In genomic region chr19:41969618-41970017, GRCm38 (mm10) we compare ENCODE assay signal across 25 mouse cellular contexts. TPM values are rescaled to one million over a fixed set of nuclear protein-coding genes. Genes with fewer than 3 reads are reported as not detected.
DNase-seq lines count a peak whose midpoint lies in the region; ATAC-seq lines count a peak whose summit lies in the region.
"Had no signal": no experiment of that assay in that cellular context is flagged by ENCODE, and none has a peak within 500 bp of the region (broad histone marks: within the 10 kb centered on the region; RNA-seq: fewer than 3 reads in every experiment).

No protein-coding gene starts in this region.

- H3K4me3 ChIP-seq in kidney, embryonic 15.5 days (replicated peaks), result no peak overlapping the region
- H3K4me3 ChIP-seq in kidney, embryonic 16.5 days (ENCODE audit: low read length), result no peak overlapping the region
- H3K4me3 ChIP-seq: forebrain, embryonic 10.5 days; forebrain, embryonic 13.5 days; heart, adult 2 months; heart, embryonic 10.5 days; heart, embryonic 13.5 days had no signal

- no peaks in the 10 kb centered on the region for H3K4me1 ChIP-seq in kidney, embryonic 15.5 days
- no peaks in the 10 kb centered on the region for H3K4me1 ChIP-seq in kidney, embryonic 16.5 days (ENCODE audit: insufficient read depth, low read length)
- H3K4me1 ChIP-seq: heart, embryonic 10.5 days had no signal

- H3K36me3 ChIP-seq in kidney, embryonic 15.5 days, result peaks cover 53% of the 10 kb centered on the region
- H3K36me3 ChIP-seq in kidney, embryonic 16.5 days (ENCODE audit: insufficient read depth, low read length), result peaks cover 31% of the 10 kb centered on the region

- H3K9me3 ChIP-seq in kidney, embryonic 15.5 days (replicated peaks), result no peaks in the 10 kb centered on the region
- no peaks in the 10 kb centered on the region for H3K9me3 ChIP-seq in kidney, embryonic 16.5 days (ENCODE audit: low read length)
- H3K9me3 ChIP-seq: forebrain, embryonic 10.5 days; forebrain, embryonic 13.5 days; heart, embryonic 10.5 days; heart, embryonic 13.5 days had no signal

- no peak for ATAC-seq in kidney, embryonic 15.5 days (replicated peaks; ENCODE audit: low FRiP score)
- ATAC-seq in kidney, embryonic 16.5 days (ENCODE audit: low FRiP score, low TSS enrichment), result no peak
- ATAC-seq in activated CD4-positive, CD25-positive, alpha-beta regulatory T cell, adult 4 months, result peak; percentile 76
- ATAC-seq: forebrain, embryonic 13.5 days; forebrain, embryonic 16.5 days; hindbrain, postnatal 0 days had no signal

- 0 out of 2 replicates have a peak overlapping the region, but pooled peaks have one; percentile 9 for H3K27ac ChIP-seq in kidney, embryonic 15.5 days
- no peak overlapping the region for H3K27ac ChIP-seq in kidney, embryonic 16.5 days (ENCODE audit: low read length)
- H3K27ac ChIP-seq: forebrain, embryonic 10.5 days; forebrain, embryonic 13.5 days; heart, adult 2 months; heart, embryonic 10.5 days; heart, embryonic 13.5 days; hindbrain, embryonic 14.5 days; hindbrain, postnatal 0 days had no signal

- H3K27me3 ChIP-seq in kidney, embryonic 15.5 days, result no peaks in the 10 kb centered on the region
- H3K27me3 ChIP-seq in kidney, embryonic 16.5 days (ENCODE audit: insufficient read depth, low read length), result no peaks in the 10 kb centered on the region
- H3K27me3 ChIP-seq: forebrain, embryonic 13.5 days; heart, embryonic 13.5 days had no signal

- H3K4me2 ChIP-seq in kidney, embryonic 15.5 days, result no peak overlapping the region
- H3K4me2 ChIP-seq in kidney, embryonic 16.5 days (replicated peaks; ENCODE audit: low read depth, low read length), result no peak overlapping the region
- H3K4me2 ChIP-seq: forebrain, embryonic 13.5 days; heart, embryonic 13.5 days; hindbrain, embryonic 14.5 days had no signal

- peak; percentile 17 for DNase-seq in thymus, postnatal 25 days
- no peak for DNase-seq in thymus, postnatal 10 days (ENCODE audit: low spot score in 2 of 2)
- DNase-seq in naive thymus-derived CD4-positive, alpha-beta T cell, adult 2 months (ENCODE audit: low read depth), result peak; percentile 26
- no peak for DNase-seq in layer of hippocampus, postnatal 10 days (ENCODE audit: low spot score in 2 of 2)
- DNase-seq in ovary, adult 18-20 months (ENCODE audit: low spot score), result no peak
- DNase-seq: adrenal gland, adult 2 months; adrenal gland, postnatal 14 days; cerebellum, adult 11 months; cerebellum, adult 2 months; cerebellum, postnatal 14 days; gastrocnemius, postnatal 10 days; gastrocnemius, postnatal 36 days; heart, adult 2 months; heart, postnatal 14 days; heart, postnatal 4 days had no signal

- 95% methylated on average over 7 of the region's 7 CpGs for WGBS in kidney, embryonic 15.5 days
- 94% methylated on average over 7 of the region's 7 CpGs for WGBS in kidney, embryonic 16.5 days

- no peak overlapping the region for H3K9ac ChIP-seq in kidney, embryonic 15.5 days
- no peak overlapping the region for H3K9ac ChIP-seq in kidney, embryonic 16.5 days (replicated peaks; ENCODE audit: low read length)
- H3K9ac ChIP-seq: forebrain, embryonic 13.5 days; heart, embryonic 13.5 days; hindbrain, embryonic 14.5 days had no signal

RNA-seq across cellular contexts. Expression of gene Mms19, which starts 11.3 kb away (rescaled TPM):
- 40.6 and 45.6 TPM in 2 replicates for polyA plus RNA-seq in kidney, embryonic 15.5 days (2015; fragmentation: Nextera tagmentation; extraction: Ambion mirVana)
- polyA plus RNA-seq in kidney, embryonic 16.5 days (2015; fragmentation: Nextera tagmentation; extraction: Ambion mirVana), result 41.1 and 45.6 TPM in 2 replicates
- 10 to 100 TPM; 63.7 to 75.3 TPM for polyA plus RNA-seq in activated CD4-positive, CD25-positive, alpha-beta regulatory T cell, adult 4 months (2017; shearing (Covaris generic))
- total RNA-seq in layer of hippocampus, postnatal 10 days (2021), result 10 to 100 TPM; 28.9 to 35.2 TPM

RNA-seq across cellular contexts. Expression of gene Ubtd1, which starts 11.9 kb away (rescaled TPM):
- polyA plus RNA-seq in kidney, embryonic 15.5 days (2015; fragmentation: Nextera tagmentation; extraction: Ambion mirVana), result 29.0 and 32.3 TPM in 2 replicates
- 35.9 and 37.8 TPM in 2 replicates for polyA plus RNA-seq in kidney, embryonic 16.5 days (2015; fragmentation: Nextera tagmentation; extraction: Ambion mirVana)
- polyA plus RNA-seq in activated CD4-positive, CD25-positive, alpha-beta regulatory T cell, adult 4 months (2017; shearing (Covaris generic)), result 1 to 10 TPM; 2.6 to 4.0 TPM
- total RNA-seq in layer of hippocampus, postnatal 10 days (2021), result 10 to 100 TPM; 15.8 to 18.9 TPM

RNA-seq across cellular contexts. Expression of gene Zdhhc16, which starts 36.3 kb away (rescaled TPM):
- 81.6 and 89.6 TPM in 2 replicates for polyA plus RNA-seq in kidney, embryonic 15.5 days (2015; fragmentation: Nextera tagmentation; extraction: Ambion mirVana)
- polyA plus RNA-seq in kidney, embryonic 16.5 days (2015; fragmentation: Nextera tagmentation; extraction: Ambion mirVana), result 89.1 and 94.4 TPM in 2 replicates
- polyA plus RNA-seq in activated CD4-positive, CD25-positive, alpha-beta regulatory T cell, adult 4 months (2017; shearing (Covaris generic)), result 10 to 100 TPM; 39.0 to 41.1 TPM
- total RNA-seq in layer of hippocampus, postnatal 10 days (2021), result 10 to 100 TPM; 60.2 to 67.4 TPM

RNA-seq across cellular contexts. Expression of gene Exosc1, which starts 36.4 kb away (rescaled TPM):
- polyA plus RNA-seq in kidney, embryonic 15.5 days (2015; fragmentation: Nextera tagmentation; extraction: Ambion mirVana), result 85.1 TPM in 2 replicates
- 74.0 and 78.8 TPM in 2 replicates for polyA plus RNA-seq in kidney, embryonic 16.5 days (2015; fragmentation: Nextera tagmentation; extraction: Ambion mirVana)
- 100 to 1,000 TPM in 1 of 2 experiments, 10 to 100 TPM in 1; 75.9 to 103 TPM for polyA plus RNA-seq in activated CD4-positive, CD25-positive, alpha-beta regulatory T cell, adult 4 months (2017; shearing (Covaris generic))
- total RNA-seq in layer of hippocampus, postnatal 10 days (2021), result 10 to 100 TPM; 28.8 to 32.2 TPM

RNA-seq across cellular contexts. Expression of gene Pgam1, which starts 57.9 kb away (rescaled TPM):
- 688 and 748 TPM in 2 replicates for polyA plus RNA-seq in kidney, embryonic 15.5 days (2015; fragmentation: Nextera tagmentation; extraction: Ambion mirVana)
- 823 and 859 TPM in 2 replicates for polyA plus RNA-seq in kidney, embryonic 16.5 days (2015; fragmentation: Nextera tagmentation; extraction: Ambion mirVana)
- polyA plus RNA-seq in activated CD4-positive, CD25-positive, alpha-beta regulatory T cell, adult 4 months (2017; shearing (Covaris generic)), result 10 to 100 TPM; 60.3 to 83.9 TPM
- total RNA-seq in layer of hippocampus, postnatal 10 days (2021), result 100 to 1,000 TPM; 451 to 486 TPM

Comparison
In these comparisons a context has a peak if more than half of its experiments do, and no peak if none do; other contexts are left out.
1. DNase-seq: peak in thymus, postnatal 25 days (single experiment) and naive thymus-derived CD4-positive, alpha-beta T cell, adult 2 months (single experiment); none in thymus, postnatal 10 days (0 of 2), layer of hippocampus, postnatal 10 days (0 of 2) and ovary, adult 18-20 months (single experiment).